Mouse (Mus musculus) heart, embryonic 11.5 days (tissue): ENCODE measurements around the gene Has3. TPM values are rescaled to one million over a fixed set of nuclear protein-coding genes. Genes with fewer than 3 reads are reported as not detected.
"Not testable (repeated sequence)": the region's sequence is repeated elsewhere in the genome, so short reads cannot be mapped to it uniquely, and the experiment has no call there.

ENCODE experiments used
- ATAC-seq: fragments of 200-750 bp; cut with Nextera tagmentation; replicated peaks from 2 replicates; pipeline ENCODE4 v1.8.0; 2017; ENCODE audit warnings: moderate library complexity; ENCODE audit not compliant: insufficient number of reproducible peaks, low FRiP score, low TSS enrichment
- H3K27ac ChIP-seq: fragments of 300-500 bp; sonication (generic); 2 replicates; pipeline ENCODE4 v1.5.1; 2014; ENCODE audit warnings: mild to moderate bottlenecking, low read depth, low read length
- H3K27me3 ChIP-seq: fragments of 300-500 bp; sonication (generic); 2 replicates; pipeline ENCODE4 v1.6.1; 2014; ENCODE audit warnings: mild to moderate bottlenecking, low read length, mixed read lengths; ENCODE audit not compliant: control insufficient read depth, insufficient read depth
- H3K36me3 ChIP-seq: fragments of 300-500 bp; sonication (generic); 2 replicates; pipeline ENCODE4 v1.6.1; 2014; ENCODE audit warnings: mild to moderate bottlenecking, low read length, moderate library complexity, mixed read lengths; ENCODE audit not compliant: control insufficient read depth, insufficient read depth
- H3K4me1 ChIP-seq: fragments of 300-500 bp; sonication (generic); 2 replicates; pipeline ENCODE4 v1.6.1; 2014; ENCODE audit warnings: low read length; ENCODE audit not compliant: control insufficient read depth, insufficient read depth
- H3K4me2 ChIP-seq: fragments of 300-500 bp; sonication (generic); 2 replicates; pipeline ENCODE4 v1.6.1; 2014; ENCODE audit warnings: mild to moderate bottlenecking, moderate library complexity
- H3K4me3 ChIP-seq: fragments of 300-500 bp; sonication (generic); 2 replicates; pipeline ENCODE4 v1.5.1; 2014; ENCODE audit warnings: low read depth, low read length
- H3K9ac ChIP-seq: fragments of 300-500 bp; sonication (generic); 2 replicates; pipeline ENCODE4 v1.6.1; 2014; ENCODE audit warnings: mild to moderate bottlenecking, low read depth, low read length, moderate library complexity
- H3K9me3 ChIP-seq: fragments of 300-500 bp; sonication (generic); replicated peaks from 2 replicates; pipeline ENCODE4 v1.6.1; 2016; ENCODE audit warnings: low read length; ENCODE audit not compliant: control insufficient read depth
- WGBS: fragments of 180-500 bp; shearing (Covaris S2); extraction: QIAGEN DNeasy Blood & Tissue Kit; methylation state at CpG from one replicate; pipeline ENCODE4 v1.1.7; 2014; ENCODE audit not compliant: insufficient replicate concordance; 5-methylcytosine and 5-hydroxymethylcytosine counted together
- polyA plus RNA-seq: library from polyadenylated mRNA; unstranded; fragments of >200 nt; fragmentation: Nextera tagmentation; extraction: Ambion mirVana; gene quantifications from 2 replicates; pipeline ENCODE4 v1.2.1, GENCODE M21; 2014

Gene Has3
- polyA plus RNA-seq, 1 experiment from 2014 or later, result 0.17 TPM

DNA sequence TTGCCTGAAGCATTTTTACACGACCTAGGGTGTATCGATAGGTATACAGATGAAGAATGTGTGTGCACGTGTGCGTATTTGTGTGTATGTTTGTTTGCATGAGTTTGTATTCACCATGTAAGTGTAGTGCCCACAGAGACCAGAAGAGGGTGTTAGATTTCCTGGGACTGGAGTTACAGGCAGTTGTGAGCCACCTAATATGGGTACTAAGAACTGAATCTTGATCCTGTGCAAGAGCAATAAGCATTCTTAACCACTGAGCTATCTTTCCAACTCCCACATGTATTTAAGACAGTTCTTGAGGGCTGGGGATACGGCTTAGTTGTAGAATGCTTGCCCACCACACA lies 50.3 kb downstream of the Has3 start:
- no peak overlapping the region for H3K4me3 ChIP-seq
- no peak overlapping the region for H3K4me2 ChIP-seq
- no peak overlapping the region for H3K27ac ChIP-seq
- peaks cover 38% of the 10 kb centered on the region for H3K36me3 ChIP-seq
- no peaks in the 10 kb centered on the region for H3K4me1 ChIP-seq
- ATAC-seq, result no peak
- H3K9me3 ChIP-seq, result no peaks in the 10 kb centered on the region
- 97% methylated on average over 5 of the region's 5 CpGs for WGBS
- H3K9ac ChIP-seq, result no peak overlapping the region
- no peaks in the 10 kb centered on the region for H3K27me3 ChIP-seq

DNA sequence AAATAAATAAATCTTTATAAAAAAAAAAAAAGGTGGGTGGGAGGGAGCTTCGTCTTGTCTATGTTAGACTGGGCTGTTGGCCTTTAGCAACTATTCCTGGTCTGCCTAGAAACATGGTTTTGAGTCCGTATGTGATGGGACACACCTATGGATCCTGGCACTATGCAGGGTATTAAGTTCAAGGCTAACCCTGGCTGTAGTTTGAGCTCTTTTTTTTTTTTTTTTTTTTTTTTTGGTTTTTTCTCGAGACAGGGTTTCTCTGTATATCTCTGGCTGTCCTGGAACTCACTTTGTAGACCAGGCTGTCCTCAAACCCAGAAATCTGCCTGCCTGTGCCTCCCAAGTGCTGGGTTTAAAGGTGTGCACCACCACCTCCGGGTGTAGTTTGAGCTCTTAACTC lies 54.0 kb downstream of the Has3 start:
- H3K4me2 ChIP-seq, result no peak overlapping the region
- H3K27me3 ChIP-seq, result no peaks in the 10 kb centered on the region
- H3K4me3 ChIP-seq, result no peak overlapping the region
- 82% methylated on average over 4 of the region's 4 CpGs for WGBS
- ATAC-seq, result no peak
- no peak overlapping the region for H3K9ac ChIP-seq
- no peaks in the 10 kb centered on the region for H3K4me1 ChIP-seq
- H3K36me3 ChIP-seq, result peaks cover 19% of the 10 kb centered on the region
- H3K27ac ChIP-seq, result no peak overlapping the region
- no peaks in the 10 kb centered on the region for H3K9me3 ChIP-seq

DNA sequence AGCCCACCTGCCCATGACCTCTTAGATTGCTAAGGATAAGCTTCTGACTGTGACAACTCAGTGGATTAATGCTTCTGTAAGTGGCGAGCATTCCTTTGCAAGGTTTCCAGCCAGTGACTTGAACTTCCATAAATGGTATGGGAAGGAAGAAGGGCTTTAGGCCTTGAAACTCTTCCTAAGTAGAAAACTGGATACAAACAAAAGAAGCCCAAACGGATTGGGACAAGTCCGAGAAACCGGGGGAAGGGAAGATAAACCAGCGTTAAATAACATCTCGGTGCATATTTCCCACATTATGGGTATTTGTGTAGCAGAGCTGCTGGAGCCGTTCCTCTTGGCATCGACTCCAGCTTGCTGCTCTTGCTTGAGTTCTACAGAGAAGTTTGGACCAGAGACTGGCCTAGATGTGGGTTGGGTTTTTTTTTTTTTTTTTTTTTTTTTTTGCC lies 54.9 kb downstream of the Has3 start:
- no peaks in the 10 kb centered on the region for H3K27me3 ChIP-seq
- H3K36me3 ChIP-seq, result peaks cover 12% of the 10 kb centered on the region
- no peaks in the 10 kb centered on the region for H3K4me1 ChIP-seq
- H3K9me3 ChIP-seq, result no peaks in the 10 kb centered on the region
- H3K9ac ChIP-seq, result no peak overlapping the region
- ATAC-seq, result no peak
- H3K4me3 ChIP-seq, result no peak overlapping the region
- H3K27ac ChIP-seq, result no peak overlapping the region
- 75% methylated on average over 8 of the region's 8 CpGs for WGBS
- H3K4me2 ChIP-seq, result no peak overlapping the region

DNA sequence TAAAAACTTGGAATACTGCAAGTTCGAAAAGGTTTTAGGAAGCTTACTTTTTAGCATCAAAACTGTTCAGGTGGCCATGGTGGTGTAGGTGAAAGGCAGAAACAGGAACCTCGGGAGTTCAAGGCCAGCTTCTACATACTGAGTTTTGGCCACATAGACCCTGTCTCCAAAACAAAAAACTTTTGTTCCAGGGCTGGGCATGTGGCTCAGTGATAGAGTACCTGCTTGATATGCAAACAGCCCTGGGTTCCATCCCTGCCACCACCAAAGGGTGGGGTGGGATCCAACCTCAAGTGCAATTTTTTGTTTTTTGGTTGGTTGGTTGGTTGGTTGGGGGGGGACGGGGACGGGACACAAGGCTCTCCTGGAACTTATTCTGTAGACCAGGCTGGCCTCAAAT lies 55.4 kb downstream of the Has3 start:
- ATAC-seq, result no peak
- H3K9me3 ChIP-seq, result no peaks in the 10 kb centered on the region
- 86% methylated on average over 4 of the region's 4 CpGs for WGBS
- no peak overlapping the region for H3K4me2 ChIP-seq
- no peaks in the 10 kb centered on the region for H3K27me3 ChIP-seq
- no peaks in the 10 kb centered on the region for H3K4me1 ChIP-seq
- H3K36me3 ChIP-seq, result peaks cover 7% of the 10 kb centered on the region
- H3K9ac ChIP-seq, result no peak overlapping the region
- no peak overlapping the region for H3K27ac ChIP-seq
- no peak overlapping the region for H3K4me3 ChIP-seq

DNA sequence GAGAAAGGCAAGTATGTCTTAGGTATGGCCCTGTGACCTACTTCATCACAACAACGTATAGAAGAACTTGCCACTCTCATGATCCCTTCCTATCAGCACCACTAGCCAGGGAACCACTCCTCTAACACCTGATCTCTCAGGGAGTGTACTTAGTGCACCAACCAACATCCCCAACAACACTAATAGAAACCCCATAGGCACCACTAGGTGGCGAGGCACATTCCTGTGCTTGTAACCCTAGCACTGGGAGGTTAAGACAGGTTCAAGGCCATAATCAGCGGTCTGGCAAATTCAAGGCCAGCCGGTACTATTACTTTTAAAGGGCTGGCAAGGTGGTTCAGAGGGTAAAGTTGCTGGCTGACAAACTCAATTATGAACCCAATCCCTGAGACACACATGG lies 57.2 kb downstream of the Has3 start:
- Histone ChIP-seq H3K9ac (no peak overlapping the region), H3K27me3 (no peaks in the 10 kb centered on the region), H3K4me1 (no peaks in the 10 kb centered on the region), H3K4me2 (no peak overlapping the region), H3K4me3 (no peak overlapping the region), H3K9me3 (no peaks in the 10 kb centered on the region), H3K27ac (no peak overlapping the region), H3K36me3 (peaks cover 6% of the 10 kb centered on the region)
- no peak for ATAC-seq
- WGBS, result 47% methylated on average over 4 of the region's 4 CpGs

DNA sequence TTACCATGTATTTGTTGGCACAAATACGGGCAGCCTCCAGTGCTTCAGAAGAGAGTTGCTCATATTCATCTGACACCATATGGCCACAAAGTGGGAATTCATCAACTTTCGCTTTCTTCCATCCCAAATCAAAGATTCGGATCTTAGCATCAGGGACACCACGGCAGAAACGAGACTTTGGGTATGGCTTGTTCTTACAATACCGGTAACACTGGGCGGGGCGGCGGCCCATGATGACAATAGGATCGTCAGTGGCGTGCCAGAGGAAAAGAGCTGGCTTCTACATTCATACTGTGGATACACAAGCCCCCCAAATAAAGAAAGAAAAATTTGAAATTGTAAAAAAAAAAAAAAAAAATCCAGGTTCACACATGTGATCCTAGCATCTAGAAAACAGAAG lies 58.1 kb downstream of the Has3 start:
- H3K9me3 ChIP-seq, H3K4me1 ChIP-seq, H3K27me3 ChIP-seq, H3K9ac ChIP-seq, H3K4me3 ChIP-seq, ATAC-seq, H3K36me3 ChIP-seq, H3K27ac ChIP-seq, H3K4me2 ChIP-seq: not testable (repeated sequence)
- 86% methylated on average over 10 of the region's 11 CpGs for WGBS

DNA sequence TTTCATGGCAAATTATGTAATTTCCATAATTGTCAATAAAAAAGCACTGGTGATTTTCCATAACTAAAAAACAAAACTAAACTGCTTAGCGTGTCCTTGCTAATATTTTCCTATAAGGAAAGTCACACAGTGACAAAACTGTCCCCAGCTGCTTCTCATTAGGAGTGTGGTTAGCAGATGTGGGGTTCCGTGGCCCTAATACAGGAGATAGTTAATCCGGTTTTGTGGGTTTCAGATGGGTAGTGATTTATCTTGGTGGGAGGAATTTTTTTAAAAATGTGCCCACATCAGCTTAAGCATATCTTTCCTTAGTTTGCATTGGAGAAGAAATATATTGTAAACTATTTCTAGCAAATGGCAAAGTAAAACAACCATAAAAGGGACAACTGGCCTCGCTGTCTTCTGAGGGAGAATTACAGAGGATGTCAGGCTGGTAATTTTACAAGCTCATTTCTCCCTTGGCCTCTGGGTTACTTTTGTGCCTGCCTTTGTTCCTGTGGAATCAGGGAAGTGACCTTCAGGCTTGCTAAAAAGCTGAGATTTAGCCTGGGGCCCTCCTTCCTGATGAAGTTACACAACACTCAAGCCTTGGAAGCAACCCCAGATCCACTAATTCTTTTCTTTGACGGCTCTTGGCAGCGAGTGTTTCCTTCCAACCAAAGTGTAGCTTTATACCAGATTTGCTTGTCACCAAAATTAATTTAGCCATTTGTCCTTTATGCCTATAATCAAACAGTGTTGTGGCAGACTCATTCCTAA lies 59.3 kb downstream of the Has3 start:
- no peaks in the 10 kb centered on the region for H3K9me3 ChIP-seq
- WGBS, result 70% methylated on average over 6 of the region's 6 CpGs
- ATAC-seq, result no peak
- H3K36me3 ChIP-seq, result no peaks in the 10 kb centered on the region
- H3K27me3 ChIP-seq, result no peaks in the 10 kb centered on the region
- no peak overlapping the region for H3K9ac ChIP-seq
- no peak overlapping the region for H3K27ac ChIP-seq
- no peak overlapping the region for H3K4me2 ChIP-seq
- no peak overlapping the region for H3K4me3 ChIP-seq
- H3K4me1 ChIP-seq, result no peaks in the 10 kb centered on the region

DNA sequence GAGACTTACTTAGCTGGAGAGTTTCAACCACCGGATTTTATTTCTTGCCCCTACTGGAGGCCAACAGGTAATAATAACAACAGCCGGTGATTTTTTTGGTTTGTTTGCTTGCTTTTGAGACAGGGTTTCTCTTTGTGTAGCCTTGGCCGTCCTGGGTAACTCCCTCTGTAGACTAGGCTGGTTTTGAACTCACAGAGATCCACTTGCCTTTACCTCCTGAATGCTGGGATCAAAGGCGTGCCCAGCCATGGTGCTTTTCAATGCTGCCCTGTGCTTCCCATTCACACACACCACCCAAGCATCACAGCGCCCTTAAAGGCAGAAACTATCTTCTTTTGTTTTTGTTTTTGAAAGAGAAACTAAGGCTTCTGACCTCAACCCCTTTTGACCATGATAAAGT lies 59.9 kb downstream of the Has3 start:
- Histone ChIP-seq H3K9ac (no peak overlapping the region), H3K27ac (no peak overlapping the region), H3K4me1 (no peaks in the 10 kb centered on the region), H3K27me3 (no peaks in the 10 kb centered on the region), H3K36me3 (no peaks in the 10 kb centered on the region), H3K9me3 (no peaks in the 10 kb centered on the region), H3K4me2 (no peak overlapping the region), H3K4me3 (no peak overlapping the region)
- ATAC-seq, result no peak
- WGBS, result 79% methylated on average over 5 of the region's 5 CpGs

DNA sequence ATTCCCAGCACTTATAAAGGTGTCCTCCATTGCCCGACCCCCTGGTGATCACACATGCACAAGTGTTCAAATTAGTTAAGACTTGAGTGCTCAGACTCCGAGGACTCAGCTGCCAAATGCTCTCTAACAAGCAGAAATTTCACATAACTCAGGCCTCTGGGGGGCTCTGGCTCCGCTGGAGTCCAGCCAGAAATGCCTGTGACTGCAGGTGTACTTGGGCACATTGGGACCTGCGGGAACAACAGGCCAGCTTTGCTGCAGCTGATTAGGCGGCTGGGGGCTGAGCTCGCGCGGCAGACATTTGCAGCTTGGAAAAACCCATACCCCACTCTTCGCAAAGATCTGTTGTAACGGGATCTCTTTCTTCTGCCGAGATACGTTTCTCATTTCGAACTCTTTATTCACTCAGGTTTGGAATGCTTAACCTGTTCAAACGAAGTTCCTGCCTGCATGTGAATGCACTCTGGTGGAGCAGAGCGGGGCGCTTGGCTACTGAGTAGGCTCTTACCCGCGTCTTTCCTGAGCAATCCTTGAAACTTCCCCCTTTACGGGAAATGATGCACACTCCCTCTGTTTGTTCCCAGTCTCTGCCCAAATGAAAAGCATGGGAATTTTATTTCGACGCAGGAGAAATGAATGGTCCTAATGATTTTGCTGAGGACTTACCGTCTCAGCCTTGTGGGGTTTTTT lies 62.5 kb downstream of the Has3 start:
- peak overlapping the region; percentile 65 for H3K4me2 ChIP-seq
- 17% methylated on average over 22 of the region's 22 CpGs for WGBS
- peak overlapping the region; percentile 18 for H3K4me3 ChIP-seq
- no peaks in the 10 kb centered on the region for H3K9me3 ChIP-seq
- H3K36me3 ChIP-seq, result no peaks in the 10 kb centered on the region
- H3K4me1 ChIP-seq, result peaks cover 10% of the 10 kb centered on the region
- H3K27ac ChIP-seq, result no peak overlapping the region
- H3K27me3 ChIP-seq, result no peaks in the 10 kb centered on the region
- H3K9ac ChIP-seq, result peak overlapping the region; percentile 65
- ATAC-seq, result no peak
